36 mouse cellular contexts compared by ENCODE assay signal in the genomic region with DNA sequence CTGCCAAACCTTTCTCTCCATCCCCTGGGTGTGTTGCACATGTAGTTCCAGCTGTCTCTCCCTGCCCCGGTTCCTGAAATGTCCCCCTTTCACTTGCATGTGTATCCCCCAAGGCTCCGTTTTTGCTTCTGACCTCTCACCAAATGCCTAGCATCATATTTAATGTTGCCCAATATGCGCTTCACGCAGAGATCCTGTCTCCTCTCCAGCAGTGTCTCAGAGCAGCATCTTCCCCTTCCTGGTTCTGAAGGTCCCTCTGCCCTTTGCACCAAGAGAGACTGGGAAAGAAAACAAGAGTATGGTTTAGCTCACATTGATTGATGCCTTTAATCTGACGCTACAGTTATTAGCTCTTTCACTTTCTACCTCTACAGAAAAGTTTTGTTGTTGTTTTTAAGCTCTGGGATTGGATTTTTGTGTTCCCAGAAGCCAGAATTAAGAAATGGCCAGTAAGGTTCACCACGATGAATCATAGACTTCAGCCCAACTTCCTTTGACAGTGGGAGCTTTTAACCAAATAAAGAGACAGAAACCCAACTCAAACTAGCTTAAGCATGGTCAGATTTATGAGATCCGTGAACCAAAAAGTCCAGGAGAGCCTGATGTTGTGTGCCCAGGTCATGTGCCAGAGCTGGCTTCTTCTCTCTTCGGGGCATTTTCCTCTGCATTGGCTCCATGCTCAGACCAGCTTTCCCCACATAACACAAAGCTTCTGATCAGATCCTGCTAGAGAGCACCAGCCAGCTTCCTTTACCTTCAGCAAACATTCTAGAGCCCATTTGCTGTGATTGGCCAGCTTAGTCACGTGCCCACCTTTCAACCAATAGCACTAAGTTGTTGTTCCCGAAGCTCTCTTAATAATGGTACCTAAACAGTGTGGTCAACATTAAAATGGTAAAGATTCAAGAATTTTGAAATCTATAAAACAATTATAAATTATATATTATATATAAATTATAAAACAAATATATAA. TPM values are rescaled to one million over a fixed set of nuclear protein-coding genes. Genes with fewer than 3 reads are reported as not detected.
DNase-seq lines count a peak whose midpoint lies in the region; ATAC-seq and TF ChIP-seq lines count a peak whose summit lies in the region.
"Had no signal": no experiment of that assay in that cellular context is flagged by ENCODE, and none has a peak within 500 bp of the region (broad histone marks: within the 10 kb centered on the region; RNA-seq: fewer than 3 reads in every experiment).

No protein-coding gene starts in this region.

- TF ChIP-seq RAD21 in MEL (IDR thresholded peaks at IDR 0.05; ENCODE audit: low read depth, low read length): no peak

- peak; percentile 32 for DNase-seq in kidney, adult 2 months
- peak; percentile 29 for DNase-seq in MEL (ENCODE audit: low read depth, low spot score)
- no peak for DNase-seq in midbrain, embryonic 14.5 days
- no peak for DNase-seq in cerebellum, postnatal 36 days
- no peak for DNase-seq in adrenal gland, postnatal 14 days
- DNase-seq: adrenal gland, postnatal 10 days; cerebellum, adult 9-11 months; gastrocnemius, postnatal 10 days; kidney, postnatal 4 days; layer of hippocampus, adult 9-11 months; lung, postnatal 36 days; right cerebral cortex, adult 18-20 months; thymus, adult 2 months had no signal

- H3K4me1 ChIP-seq in kidney, adult 2 months (ENCODE audit: control insufficient read depth, insufficient read depth, low read length): peaks cover 11% of the 10 kb centered on the region
- H3K4me1 ChIP-seq in kidney, embryonic 14.5 days (ENCODE audit: control insufficient read depth, insufficient read depth, low read length): 0 out of 2 replicates have a peak, but pooled peaks cover 3% of the 10 kb centered on the region
- H3K4me1 ChIP-seq in MEL (ENCODE audit: control insufficient read depth in 1 of 2, insufficient read depth in 2 of 2, low read length in 2 of 2): peaks cover 0 to 7% of the 10 kb centered on the region in 2 experiments; a peak in 1 of 4 replicates
- H3K4me1 ChIP-seq in midbrain, embryonic 14.5 days (ENCODE audit: control insufficient read depth, insufficient read depth, low read length): peaks cover 4% of the 10 kb centered on the region; the same call in 1 of the 2 replicates
- H3K4me1 ChIP-seq: neural tube, embryonic 15.5 days had no signal

- WGBS in kidney, adult 2 months: 64% methylated on average over 10 of the region's 10 CpGs
- WGBS in kidney, embryonic 14.5 days: 80% methylated on average over 10 of the region's 10 CpGs
- WGBS in midbrain, embryonic 14.5 days: 90% methylated on average over 10 of the region's 10 CpGs

- no peak overlapping the region for H3ac ChIP-seq in myocyte (ENCODE audit: control insufficient read depth, insufficient read length)

- H3K27ac ChIP-seq in kidney, adult 2 months (ENCODE audit: insufficient read depth, low read depth, low read length): peak overlapping the region; percentile 51; the same call in 1 of the 2 replicates
- H3K27ac ChIP-seq in kidney, embryonic 14.5 days (ENCODE audit: low read depth, low read length): no peak overlapping the region
- no peak overlapping the region for H3K27ac ChIP-seq in MEL (ENCODE audit: control insufficient read depth, low read depth, low read length)
- no peak overlapping the region for H3K27ac ChIP-seq in midbrain, embryonic 14.5 days (replicated peaks; ENCODE audit: low read depth, low read length)
- H3K27ac ChIP-seq: embryonic facial prominence, embryonic 12.5 days; forebrain, embryonic 12.5 days; hindbrain, embryonic 13.5 days; kidney, embryonic 15.5 days; liver, embryonic 15.5 days; lung, embryonic 15.5 days; neural tube, embryonic 15.5 days had no signal

- H3K9ac ChIP-seq in kidney, embryonic 14.5 days (ENCODE audit: low read depth, low read length): no peak overlapping the region
- H3K9ac ChIP-seq in MEL (ENCODE audit: control insufficient read depth, low read depth, low read length, poor library complexity, severe bottlenecking): no peak overlapping the region
- H3K9ac ChIP-seq in midbrain, embryonic 14.5 days (replicated peaks; ENCODE audit: low read length): no peak overlapping the region
- H3K9ac ChIP-seq: embryonic facial prominence, embryonic 12.5 days; forebrain, embryonic 12.5 days; hindbrain, embryonic 13.5 days; kidney, embryonic 15.5 days; liver, embryonic 15.5 days; lung, embryonic 15.5 days; neural tube, embryonic 15.5 days had no signal

- TF ChIP-seq CTCF in kidney, adult 2 months (conservative IDR thresholded peaks at IDR 0.05; ENCODE audit: insufficient read depth, insufficient read length, low read depth, low read length): no peak
- TF ChIP-seq CTCF in MEL (IDR thresholded peaks at IDR 0.05 in 2 of 3, conservative IDR thresholded peaks at IDR 0.05 in 1 of 3; ENCODE audit: control insufficient read depth in 1 of 3, insufficient read depth in 1 of 3, low read depth in 2 of 3, low read length in 3 of 3, poor library complexity in 1 of 3, severe bottlenecking in 1 of 3): no peak

- no peak overlapping the region for H3K4me3 ChIP-seq in kidney, adult 2 months (ENCODE audit: insufficient read depth, low read depth, low read length)
- H3K4me3 ChIP-seq in kidney, embryonic 14.5 days (ENCODE audit: low read length): no peak overlapping the region
- H3K4me3 ChIP-seq in MEL (ENCODE audit: control insufficient read depth in 1 of 2, insufficient read depth in 1 of 2, low read depth in 2 of 2, low read length in 2 of 2) (peak overlapping the region; percentile 17 to 36), myocyte (no peak overlapping the region)
- no peak overlapping the region for H3K4me3 ChIP-seq in midbrain, embryonic 14.5 days (replicated peaks; ENCODE audit: low read depth, low read length)
- H3K4me3 ChIP-seq: embryonic facial prominence, embryonic 12.5 days; erythroblast, embryonic 14.5 days; forebrain, embryonic 12.5 days; hindbrain, embryonic 13.5 days; kidney, embryonic 15.5 days; liver, embryonic 15.5 days; lung, embryonic 15.5 days; neural tube, embryonic 15.5 days had no signal

- H3K79me2 ChIP-seq in MEL (ENCODE audit: control insufficient read depth, insufficient read depth, low read length, poor library complexity) (no peaks in the 10 kb centered on the region), myocyte (ENCODE audit: control insufficient read depth, insufficient read depth) (no peaks in the 10 kb centered on the region)

- ATAC-seq in kidney, embryonic 14.5 days (ENCODE audit: low FRiP score, low TSS enrichment): no peak
- peak; percentile 39; the same call in 1 of the 2 replicates for ATAC-seq in common myeloid progenitor, adult 5-6 weeks (replicated peaks; ENCODE audit: low read depth, poor library complexity, severe bottlenecking)
- no peak for ATAC-seq in midbrain, embryonic 14.5 days (ENCODE audit: low FRiP score, low TSS enrichment)
- ATAC-seq: activated CD4-positive, CD25-positive, alpha-beta regulatory T cell, adult 4 months; inflammation-experienced regulatory T-cells, adult 6 months had no signal

- TF ChIP-seq POLR2A in kidney, adult 2 months (IDR thresholded peaks at IDR 0.05; ENCODE audit: low read depth, low read length): no peak
- TF ChIP-seq POLR2A in MEL (IDR thresholded peaks at IDR 0.05; ENCODE audit: control insufficient read depth in 1 of 2, insufficient read depth in 1 of 2, low read depth in 1 of 2, low read length in 2 of 2, poor library complexity in 1 of 2): no peak
- TF ChIP-seq POLR2A in myocyte (IDR thresholded peaks at IDR 0.05; ENCODE audit: insufficient read length, low read depth): no peak

- no peak overlapping the region for H3K4me2 ChIP-seq in kidney, embryonic 14.5 days (replicated peaks; ENCODE audit: low read depth, low read length)
- H3K4me2 ChIP-seq in myocyte (ENCODE audit: low read depth): peak overlapping the region; percentile 56
- no peak overlapping the region for H3K4me2 ChIP-seq in midbrain, embryonic 14.5 days (ENCODE audit: low read length)
- H3K4me2 ChIP-seq: embryonic facial prominence, embryonic 12.5 days; forebrain, embryonic 12.5 days; hindbrain, embryonic 13.5 days; kidney, embryonic 15.5 days; liver, embryonic 15.5 days; lung, embryonic 15.5 days; neural tube, embryonic 15.5 days had no signal

- no peak for TF ChIP-seq EP300 in MEL (IDR thresholded peaks at IDR 0.05; ENCODE audit: low read depth in 1 of 2, low read length in 2 of 2)

- no peaks in the 10 kb centered on the region for H3K36me3 ChIP-seq in kidney, adult 2 months (ENCODE audit: control insufficient read depth, insufficient read depth, low read length)
- H3K36me3 ChIP-seq in kidney, embryonic 14.5 days (ENCODE audit: control insufficient read depth, insufficient read depth, low read length): no peaks in the 10 kb centered on the region
- H3K36me3 ChIP-seq in MEL (ENCODE audit: control insufficient read depth in 1 of 2, insufficient read depth in 2 of 2, low read length in 2 of 2) (peaks cover 0 to 5% of the 10 kb centered on the region in 2 experiments; a peak in 2 of 4 replicates), myocyte (ENCODE audit: control insufficient read depth, insufficient read depth) (no peaks in the 10 kb centered on the region)
- no peaks in the 10 kb centered on the region for H3K36me3 ChIP-seq in midbrain, embryonic 14.5 days (ENCODE audit: control insufficient read depth, insufficient read depth, low read length)
- H3K36me3 ChIP-seq: embryonic facial prominence, embryonic 12.5 days; forebrain, embryonic 12.5 days; hindbrain, embryonic 13.5 days; kidney, embryonic 15.5 days; liver, embryonic 15.5 days; lung, embryonic 15.5 days; neural tube, embryonic 15.5 days had no signal

- H3K9me3 ChIP-seq in kidney, embryonic 14.5 days (ENCODE audit: control insufficient read depth, low read length): no peaks in the 10 kb centered on the region
- H3K9me3 ChIP-seq in MEL (replicated peaks; ENCODE audit: insufficient read depth, low read length): no peaks in the 10 kb centered on the region
- no peaks in the 10 kb centered on the region for H3K9me3 ChIP-seq in midbrain, embryonic 14.5 days (ENCODE audit: control insufficient read depth, low read length)
- H3K9me3 ChIP-seq: embryonic facial prominence, embryonic 12.5 days; forebrain, embryonic 12.5 days; hindbrain, embryonic 13.5 days; kidney, embryonic 15.5 days; liver, embryonic 15.5 days; lung, embryonic 15.5 days; neural tube, embryonic 15.5 days had no signal

- H3K27me3 ChIP-seq in kidney, adult 2 months (replicated peaks; ENCODE audit: control insufficient read depth, insufficient read depth, low read length): no peaks in the 10 kb centered on the region
- H3K27me3 ChIP-seq in kidney, embryonic 14.5 days (ENCODE audit: control insufficient read depth, insufficient read depth, low read length): no peaks in the 10 kb centered on the region
- H3K27me3 ChIP-seq in MEL (ENCODE audit: control insufficient read depth in 1 of 2, insufficient read depth in 2 of 2, low read length in 2 of 2) (no peaks in the 10 kb centered on the region), myocyte (ENCODE audit: control insufficient read depth, insufficient read depth, insufficient read length) (no peaks in the 10 kb centered on the region)
- no peaks in the 10 kb centered on the region for H3K27me3 ChIP-seq in midbrain, embryonic 14.5 days (ENCODE audit: control insufficient read depth, insufficient read depth, low read length)
- H3K27me3 ChIP-seq: embryonic facial prominence, embryonic 12.5 days; forebrain, embryonic 12.5 days; hindbrain, embryonic 13.5 days; kidney, embryonic 15.5 days; liver, embryonic 15.5 days; lung, embryonic 15.5 days; neural tube, embryonic 15.5 days had no signal

RNA-seq across cellular contexts. Expression of a gene that starts 12.2 kb away (rescaled TPM):
- polyA plus RNA-seq in kidney, adult 2 months (2012; rRNA removed): not detected in 2 replicates
- not detected in 2 replicates for polyA plus RNA-seq in kidney, embryonic 14.5 days (2014; fragmentation: Nextera tagmentation; extraction: Ambion mirVana)
- not detected in 2 replicates for total RNA-seq in MEL (2012; rRNA removed)
- not detected for polyA plus RNA-seq in MEL (2012; ENCODE audit: insufficient read depth in 1 of 2, insufficient read length in 2 of 2, low read depth in 1 of 2, low replicate concordance in 2 of 2, missing spikeins in 1 of 2)
- total RNA-seq in common myeloid progenitor, adult 5-6 weeks (2017): not detected in 2 replicates
- not detected for polyA plus RNA-seq in myocyte (2012; fragmentation: generic; extraction: Trizol)
- polyA plus RNA-seq in midbrain, embryonic 14.5 days (2014; fragmentation: Nextera tagmentation; extraction: Ambion mirVana): not detected in 2 replicates
- total RNA-seq in adrenal gland, postnatal 14 days (2021): not detected in 2 replicates
- total RNA-seq: adrenal gland, postnatal 10 days; gastrocnemius, postnatal 10 days; heart, adult 18-20 months; heart, postnatal 25 days; left cerebral cortex, adult 18-20 months; left cerebral cortex, postnatal 36 days; midbrain, postnatal 0 days had no signal
- polyA plus RNA-seq: activated CD4-positive, CD25-positive, alpha-beta regulatory T cell, adult 4 months; embryonic facial prominence, embryonic 12.5 days; erythroblast, embryonic 14.5 days; forebrain, embryonic 12.5 days; frontal cortex, adult 2 months; heart, embryonic 14.5 days; hindbrain, embryonic 13.5 days; inflammation-experienced regulatory T-cells, adult 6 months; kidney, embryonic 15.5 days; limb, embryonic 14.5 days; liver, embryonic 15.5 days; lung, embryonic 15.5 days; midbrain, postnatal 0 days; neural tube, embryonic 15.5 days; small intestine, adult 2 months; stomach, postnatal 0 days; thymus, adult 2 months had no signal

RNA-seq across cellular contexts. Expression of a gene that starts 40.6 kb away (rescaled TPM):
- polyA plus RNA-seq in kidney, adult 2 months (2012; rRNA removed): 16.8 and 17.4 TPM in 2 replicates
- polyA plus RNA-seq in kidney, embryonic 14.5 days (2014; fragmentation: Nextera tagmentation; extraction: Ambion mirVana): 16.6 and 19.3 TPM in 2 replicates
- total RNA-seq in MEL (2012; rRNA removed): not detected in 2 replicates
- not detected for polyA plus RNA-seq in MEL (2012; ENCODE audit: insufficient read depth in 1 of 2, insufficient read length in 2 of 2, low read depth in 1 of 2, low replicate concordance in 2 of 2, missing spikeins in 1 of 2)
- 1.5 TPM in 1 of 2 replicates, not detected in the other for total RNA-seq in common myeloid progenitor, adult 5-6 weeks (2017)
- polyA plus RNA-seq in myocyte (2012; fragmentation: generic; extraction: Trizol): 3.6 TPM
- polyA plus RNA-seq in midbrain, embryonic 14.5 days (2014; fragmentation: Nextera tagmentation; extraction: Ambion mirVana): 6.9 and 7.2 TPM in 2 replicates
- total RNA-seq in adrenal gland, postnatal 14 days (2021): 17.2 and 27.3 TPM in 2 replicates
- polyA plus RNA-seq: activated CD4-positive, CD25-positive, alpha-beta regulatory T cell, adult 4 months; erythroblast, embryonic 14.5 days had no signal

Comparison
In these comparisons a context has a peak if more than half of its experiments do, and no peak if none do; other contexts are left out.
1. DNase-seq: peak in kidney, adult 2 months (single experiment) and MEL (single experiment); none in midbrain, embryonic 14.5 days (single experiment), cerebellum, postnatal 36 days (0 of 2) and adrenal gland, postnatal 14 days (single experiment).
2. H3K4me3 ChIP-seq: peak in MEL (2 of 2); none in kidney, adult 2 months (single experiment), kidney, embryonic 14.5 days (single experiment), myocyte (single experiment) and midbrain, embryonic 14.5 days (single experiment).